Mouse (Mus musculus) forebrain, embryonic 16.5 days (tissue): ENCODE measurements at regions not wholly inside any gene's neighbourhood (a gene's known extent, or its start where the extent isn't known, plus 50 kb on each side); places are given as distances from the start of the nearest gene placed in this dataset.

Experiments
- ATAC-seq: fragments of 200-750 bp; cut with Nextera tagmentation; 2 replicates; pipeline ENCODE4 v1.8.0; 2017; ENCODE audit warnings: mild to moderate bottlenecking, moderate library complexity
- H3K27ac ChIP-seq: fragments of 300-500 bp; sonication (generic); 2 replicates; pipeline ENCODE4 v1.5.1; 2014; ENCODE audit warnings: low read length, control low read depth
- H3K27me3 ChIP-seq: fragments of 300-500 bp; sonication (generic); replicated peaks from 2 replicates; pipeline ENCODE4 v1.6.1; 2014; ENCODE audit warnings: low read length; ENCODE audit not compliant: control insufficient read depth, insufficient read depth
- H3K36me3 ChIP-seq: fragments of 300-500 bp; sonication (generic); 2 replicates; pipeline ENCODE4 v1.6.1; 2014; ENCODE audit not compliant: control insufficient read depth, insufficient read depth
- H3K4me1 ChIP-seq: fragments of 300-500 bp; sonication (generic); replicated peaks from 2 replicates; pipeline ENCODE4 v1.6.1; 2014; ENCODE audit warnings: low read length; ENCODE audit not compliant: control insufficient read depth, insufficient read depth
- H3K4me2 ChIP-seq: fragments of 300-500 bp; sonication (generic); 2 replicates; pipeline ENCODE4 v1.6.1; 2014; ENCODE audit warnings: mild to moderate bottlenecking, low read length, control low read depth
- H3K4me3 ChIP-seq: fragments of 300-500 bp; sonication (generic); replicated peaks from 2 replicates; pipeline ENCODE4 v1.5.1; 2014; ENCODE audit warnings: mild to moderate bottlenecking, low read length, control low read depth
- H3K9ac ChIP-seq: fragments of 300-500 bp; sonication (generic); replicated peaks from 2 replicates; pipeline ENCODE4 v1.6.1; 2014; ENCODE audit warnings: low read depth, low read length, control low read depth
- H3K9me3 ChIP-seq: fragments of 300-500 bp; sonication (generic); 2 replicates; pipeline ENCODE4 v1.6.1; 2016; ENCODE audit warnings: low read length; ENCODE audit not compliant: control insufficient read depth
- WGBS: fragments of 180-500 bp; shearing (Covaris S2); extraction: QIAGEN DNeasy Blood & Tissue Kit; methylation state at CpG from one replicate; pipeline ENCODE4 v1.1.7; 2014; 5-methylcytosine and 5-hydroxymethylcytosine counted together

DNA sequence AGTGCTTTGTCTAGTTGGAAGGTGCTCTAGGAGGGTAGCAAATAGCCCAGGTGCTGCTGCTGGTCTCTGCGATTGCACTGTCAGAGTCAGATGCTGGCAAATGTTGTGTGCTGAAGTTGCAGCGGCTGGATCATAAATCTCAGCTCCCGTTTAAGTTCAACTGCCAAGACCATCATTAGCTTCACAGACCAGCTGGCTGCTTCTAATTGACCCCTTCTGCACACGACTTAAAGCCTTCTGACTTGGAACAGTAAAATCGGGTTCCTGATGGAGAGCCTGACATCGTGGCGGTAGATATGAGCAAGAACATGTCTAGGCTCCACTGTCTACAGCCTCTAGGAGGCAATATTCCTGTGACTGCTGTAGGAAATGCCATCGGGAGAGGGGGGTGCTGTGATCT, 416.0 kb upstream of the Slc35b3 start:
- no peak for ATAC-seq
- H3K4me3 ChIP-seq, result no peak overlapping the region
- H3K9ac ChIP-seq, result no peak overlapping the region
- no peaks in the 10 kb centered on the region for H3K9me3 ChIP-seq
- WGBS, result 85% methylated on average over 8 of the region's 8 CpGs
- H3K27me3 ChIP-seq, result no peaks in the 10 kb centered on the region
- no peak overlapping the region for H3K4me2 ChIP-seq
- H3K27ac ChIP-seq, result no peak overlapping the region
- H3K4me1 ChIP-seq, result no peaks in the 10 kb centered on the region
- H3K36me3 ChIP-seq, result no peaks in the 10 kb centered on the region

DNA sequence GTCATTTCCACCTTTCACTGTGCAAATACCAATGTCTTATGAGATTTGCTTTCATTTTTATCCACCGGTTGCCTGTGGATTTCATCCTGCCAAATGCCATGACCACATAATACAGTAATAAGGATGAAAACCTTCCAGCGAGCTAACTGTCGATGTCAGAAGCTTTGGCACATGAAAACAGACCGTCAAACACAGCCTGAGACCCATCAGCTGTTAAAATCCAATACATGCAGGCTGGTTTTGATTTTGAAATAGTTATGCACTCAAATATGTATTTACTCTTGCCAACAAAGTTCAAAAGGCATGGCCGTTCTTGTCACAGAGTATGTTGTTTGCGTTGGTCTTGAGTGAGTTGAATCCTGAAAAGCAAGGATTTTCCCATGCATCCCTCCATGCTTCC, 415.6 kb upstream of the Slc35b3 start:
- Histone ChIP-seq H3K27me3 (no peaks in the 10 kb centered on the region), H3K4me1 (no peaks in the 10 kb centered on the region), H3K27ac (no peak overlapping the region), H3K4me3 (no peak overlapping the region), H3K9ac (no peak overlapping the region), H3K4me2 (no peak overlapping the region), H3K36me3 (no peaks in the 10 kb centered on the region), H3K9me3 (no peaks in the 10 kb centered on the region)
- 94% methylated on average over 6 of the region's 6 CpGs for WGBS
- ATAC-seq, result no peak

DNA sequence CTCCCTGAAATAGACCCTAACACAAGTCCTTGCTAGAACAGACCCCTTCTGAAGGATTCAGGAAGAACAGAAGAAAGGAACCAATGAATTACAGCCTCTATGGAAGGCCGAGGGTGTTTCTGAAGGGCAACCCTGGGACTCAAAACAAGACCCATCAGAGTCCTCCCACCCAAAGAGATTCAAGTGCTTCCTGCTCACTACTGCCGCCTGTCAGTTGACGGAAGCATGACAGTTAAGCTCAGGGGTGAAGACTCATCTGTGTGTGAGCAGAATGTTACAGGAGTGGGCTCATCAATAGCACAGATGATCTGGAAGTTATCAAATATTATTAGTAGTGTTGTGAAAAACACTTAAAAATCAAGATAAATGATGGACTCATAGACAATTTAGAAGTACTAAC, 411.9 kb upstream of the Slc35b3 start:
- Histone ChIP-seq H3K4me1 (no peaks in the 10 kb centered on the region), H3K36me3 (no peaks in the 10 kb centered on the region)
- WGBS, result 73% methylated on average over 3 of the region's 3 CpGs

DNA sequence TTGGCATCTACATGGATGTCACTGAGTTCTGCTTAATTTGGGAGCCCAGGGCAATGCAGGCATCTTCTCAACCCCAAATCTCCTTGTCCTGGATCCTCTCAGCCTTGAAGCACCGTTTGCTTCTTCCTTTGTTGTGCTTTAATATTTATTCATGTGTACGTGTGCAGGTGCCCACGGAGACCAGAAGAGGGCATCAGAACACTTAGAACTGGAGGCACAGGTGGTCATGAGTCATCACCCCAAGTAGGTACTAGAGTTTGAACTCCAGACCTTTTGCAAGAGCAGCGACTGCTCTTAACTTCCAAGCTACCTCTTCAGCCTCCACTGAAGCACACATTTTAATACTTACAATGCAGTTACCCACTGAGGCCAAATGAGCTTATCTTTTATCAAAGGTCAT, 403.0 kb upstream of the Slc35b3 start:
- Histone ChIP-seq H3K27me3 (no peaks in the 10 kb centered on the region), H3K36me3 (no peaks in the 10 kb centered on the region), H3K9me3 (no peaks in the 10 kb centered on the region), H3K4me1 (no peaks in the 10 kb centered on the region), H3K4me2 (no peak overlapping the region), H3K4me3 (no peak overlapping the region), H3K9ac (no peak overlapping the region), H3K27ac (no peak overlapping the region)
- WGBS, result 60% methylated on average over 4 of the region's 4 CpGs
- no peak for ATAC-seq

More for the DNA sequence above, 411.9 kb upstream of the Slc35b3 start:
- Histone ChIP-seq H3K9ac (no peak overlapping the region), H3K27me3 (no peaks in the 10 kb centered on the region), H3K27ac (no peak overlapping the region), H3K4me3 (no peak overlapping the region), H3K9me3 (no peaks in the 10 kb centered on the region), H3K4me2 (no peak overlapping the region)
- no peak for ATAC-seq

DNA sequence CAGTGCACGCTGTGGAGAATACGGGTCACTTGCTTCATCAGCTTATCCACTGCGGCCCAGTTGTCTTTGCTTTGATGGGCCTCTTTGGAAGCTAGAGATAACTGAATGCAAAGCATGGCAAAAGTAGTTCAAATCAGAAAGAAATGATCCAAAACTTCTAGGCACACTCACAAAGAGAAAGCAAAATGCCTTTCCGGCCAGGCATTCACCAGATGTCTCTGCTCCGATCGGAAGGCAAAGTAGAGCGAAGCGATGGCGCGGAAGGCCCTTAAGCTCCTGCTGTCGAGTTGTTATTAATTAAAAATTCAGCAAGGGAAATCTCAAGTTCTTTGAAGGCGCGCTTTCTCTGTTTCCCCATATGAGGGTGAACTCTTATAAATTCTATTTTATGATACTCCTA, 401.9 kb upstream of the Slc35b3 start:
- Histone ChIP-seq H3K9ac (no peak overlapping the region), H3K27ac (no peak overlapping the region), H3K9me3 (no peaks in the 10 kb centered on the region), H3K36me3 (no peaks in the 10 kb centered on the region), H3K4me1 (no peaks in the 10 kb centered on the region), H3K4me3 (no peak overlapping the region), H3K4me2 (peak overlapping the region; percentile 16; the same call in 1 of the 2 replicates), H3K27me3 (no peaks in the 10 kb centered on the region)
- ATAC-seq, result 0 out of 2 replicates have a peak, but pooled peaks have one; percentile 49
- WGBS, result 47% methylated on average over 13 of the region's 13 CpGs

DNA sequence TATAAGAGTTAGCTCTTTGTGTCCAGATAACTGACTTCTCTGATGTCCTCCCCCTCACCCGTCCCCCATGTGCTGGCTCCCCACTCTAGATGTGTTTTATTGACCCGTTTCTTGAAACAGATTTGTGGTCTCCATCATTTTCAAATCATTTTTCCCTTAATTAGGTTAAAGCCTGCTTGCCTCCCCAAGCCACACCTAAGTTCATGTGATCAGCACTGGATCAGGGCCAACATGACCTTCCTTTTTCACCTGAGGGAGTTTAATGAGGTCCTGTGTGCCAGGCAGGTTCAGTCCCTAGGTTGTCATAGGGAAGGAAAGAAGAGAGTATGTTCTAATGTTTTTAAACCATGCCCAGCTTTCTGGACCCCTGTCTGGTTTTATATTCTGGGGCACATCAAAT, 390.9 kb upstream of the Slc35b3 start:
- Histone ChIP-seq H3K9ac (no peak overlapping the region), H3K36me3 (no peaks in the 10 kb centered on the region), H3K27me3 (no peaks in the 10 kb centered on the region), H3K9me3 (no peaks in the 10 kb centered on the region), H3K27ac (no peak overlapping the region), H3K4me3 (no peak overlapping the region), H3K4me2 (no peak overlapping the region), H3K4me1 (no peaks in the 10 kb centered on the region; the same call in 1 of the 2 replicates)
- 61% methylated on average over 2 of the region's 2 CpGs for WGBS
- no peak for ATAC-seq

DNA sequence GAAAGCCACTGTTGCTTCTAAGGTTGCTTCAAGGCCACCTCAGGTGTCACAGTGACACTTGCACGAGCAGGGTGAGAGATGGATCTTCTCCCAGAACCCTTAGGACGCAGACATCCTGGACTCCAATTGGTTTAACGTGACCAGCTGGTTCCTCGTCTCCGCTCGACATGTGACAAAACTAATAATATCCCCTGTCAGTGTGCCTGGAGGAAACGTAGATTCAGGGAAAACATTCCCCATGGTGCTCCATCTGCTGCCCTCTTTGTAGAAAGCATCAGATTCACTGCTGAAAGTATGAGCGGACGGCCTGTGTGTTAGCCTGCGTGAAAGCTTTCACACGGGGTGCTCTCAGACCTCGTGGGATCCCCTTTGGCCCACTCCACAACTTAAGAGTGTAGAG, 390.0 kb upstream of the Slc35b3 start:
- WGBS, result 51% methylated on average over 12 of the region's 12 CpGs
- H3K4me2 ChIP-seq, result no peak overlapping the region
- no peak overlapping the region for H3K9ac ChIP-seq
- H3K27me3 ChIP-seq, result no peaks in the 10 kb centered on the region
- ATAC-seq, result peak; percentile 72
- H3K27ac ChIP-seq, result no peak overlapping the region
- no peaks in the 10 kb centered on the region for H3K9me3 ChIP-seq
- H3K36me3 ChIP-seq, result no peaks in the 10 kb centered on the region
- H3K4me3 ChIP-seq, result no peak overlapping the region
- no peaks in the 10 kb centered on the region; the same call in 1 of the 2 replicates for H3K4me1 ChIP-seq

DNA sequence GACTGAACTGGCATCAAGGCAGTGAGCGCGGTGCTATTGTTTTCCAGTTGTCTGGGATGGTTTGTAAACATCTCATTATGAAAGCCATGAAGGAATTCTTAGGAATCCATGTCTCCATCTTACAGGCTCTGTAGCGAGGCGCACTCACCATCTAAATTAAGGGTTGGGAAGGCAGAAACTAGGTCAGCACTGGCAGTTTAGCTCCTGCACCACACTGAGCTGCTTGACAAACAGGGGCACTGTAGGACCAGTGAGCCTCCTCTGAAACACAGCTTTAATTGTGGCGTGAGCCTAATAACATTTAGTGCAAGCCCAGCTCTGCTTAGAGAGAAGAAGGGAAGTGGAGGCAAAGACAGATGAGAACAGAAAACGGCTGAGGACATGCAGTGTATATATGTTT, 387.1 kb upstream of the Slc35b3 start:
- no peak overlapping the region for H3K27ac ChIP-seq
- 73% methylated on average over 6 of the region's 6 CpGs for WGBS
- no peaks in the 10 kb centered on the region for H3K27me3 ChIP-seq
- H3K4me2 ChIP-seq, result no peak overlapping the region
- H3K4me1 ChIP-seq, result no peaks in the 10 kb centered on the region; the same call in 1 of the 2 replicates
- no peaks in the 10 kb centered on the region for H3K36me3 ChIP-seq
- H3K9ac ChIP-seq, result no peak overlapping the region
- H3K4me3 ChIP-seq, result no peak overlapping the region
- no peaks in the 10 kb centered on the region for H3K9me3 ChIP-seq
- ATAC-seq, result no peak

DNA sequence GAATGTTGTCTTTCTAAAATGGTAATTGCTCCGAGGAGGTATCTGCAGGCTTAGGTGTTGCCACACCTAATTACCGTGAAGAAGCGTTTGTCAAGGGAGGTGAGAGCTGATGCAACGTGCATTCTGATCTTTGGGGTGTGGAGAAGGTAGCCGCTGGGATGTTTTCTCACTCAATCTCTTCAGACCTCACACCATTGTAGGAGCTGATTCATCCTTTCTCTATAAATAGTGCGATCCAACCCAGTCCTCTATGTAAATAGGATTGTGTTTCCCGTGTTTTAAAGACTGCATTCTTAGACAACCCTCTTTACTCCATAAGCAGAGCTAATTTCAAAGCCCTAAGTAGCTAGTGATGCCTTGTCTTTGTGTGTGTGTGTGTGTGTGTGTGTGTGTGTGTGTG, 374.2 kb upstream of the Slc35b3 start:
- no peak overlapping the region for H3K9ac ChIP-seq
- no peak overlapping the region for H3K4me3 ChIP-seq
- H3K36me3 ChIP-seq, result no peaks in the 10 kb centered on the region
- H3K4me2 ChIP-seq, result no peak overlapping the region
- no peaks in the 10 kb centered on the region for H3K9me3 ChIP-seq
- no peak overlapping the region for H3K27ac ChIP-seq
- no peaks in the 10 kb centered on the region for H3K4me1 ChIP-seq
- 67% methylated on average over 7 of the region's 7 CpGs for WGBS
- H3K27me3 ChIP-seq, result no peaks in the 10 kb centered on the region
- ATAC-seq, result no peak

DNA sequence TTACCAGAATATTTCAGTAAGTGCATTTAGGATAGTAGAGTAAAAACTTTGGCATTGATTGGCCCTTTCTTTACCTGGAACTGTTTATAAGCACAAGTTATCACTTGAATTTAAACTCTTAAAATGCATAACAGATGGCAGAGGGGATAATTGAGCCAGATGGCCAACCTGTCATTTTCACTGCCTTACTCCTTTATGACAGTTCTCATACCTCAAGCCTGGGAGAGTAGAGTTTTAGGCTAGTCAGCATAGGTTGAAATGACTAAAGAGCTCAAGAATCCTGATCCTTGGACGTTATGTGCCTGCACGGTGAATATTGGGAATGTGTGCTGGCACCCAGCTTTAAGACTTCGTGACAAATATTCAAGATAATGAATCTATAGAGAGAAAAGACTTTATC, 369.1 kb upstream of the Slc35b3 start:
- H3K27me3 ChIP-seq, result no peaks in the 10 kb centered on the region
- no peaks in the 10 kb centered on the region for H3K36me3 ChIP-seq
- ATAC-seq, result no peak
- no peaks in the 10 kb centered on the region for H3K4me1 ChIP-seq
- WGBS, result 89% methylated on average over 3 of the region's 3 CpGs
- no peaks in the 10 kb centered on the region for H3K9me3 ChIP-seq
- H3K4me2 ChIP-seq, result no peak overlapping the region
- H3K9ac ChIP-seq, result no peak overlapping the region
- H3K27ac ChIP-seq, result no peak overlapping the region
- H3K4me3 ChIP-seq, result no peak overlapping the region
